Mouse (Mus musculus) kidney, embryonic 16.5 days (tissue): ENCODE data around the gene Ppp1r3a. TPM values are rescaled to one million over a fixed set of nuclear protein-coding genes. Genes with fewer than 3 reads are reported as not detected.
"Not testable (repeated sequence)": the region's sequence is repeated elsewhere in the genome, so short reads cannot be mapped to it uniquely, and the experiment has no call there.

Experiments used
- ATAC-seq: fragments of 200-750 bp; cut with Nextera tagmentation; 2 replicates; pipeline ENCODE4 v1.8.0; 2017; ENCODE audit warnings: moderate TSS enrichment; ENCODE audit not compliant: low FRiP score, low TSS enrichment
- H3K27ac ChIP-seq: fragments of 300-500 bp; sonication (generic); 2 replicates; pipeline ENCODE4 v1.5.1; 2014; ENCODE audit warnings: low read length
- H3K27me3 ChIP-seq: fragments of 300-500 bp; sonication (generic); 2 replicates; pipeline ENCODE4 v1.6.1; 2014; ENCODE audit warnings: low read length, control low read depth, mixed read lengths; ENCODE audit not compliant: insufficient read depth
- H3K36me3 ChIP-seq: fragments of 300-500 bp; sonication (generic); 2 replicates; pipeline ENCODE4 v1.6.1; 2014; ENCODE audit warnings: low read length, control low read depth, mixed read lengths; ENCODE audit not compliant: insufficient read depth
- H3K4me1 ChIP-seq: fragments of 300-500 bp; sonication (generic); 2 replicates; pipeline ENCODE4 v1.6.1; 2014; ENCODE audit warnings: low read length, control low read depth, mixed read lengths; ENCODE audit not compliant: insufficient read depth
- H3K4me2 ChIP-seq: fragments of 300-500 bp; sonication (generic); replicated peaks from 2 replicates; pipeline ENCODE4 v1.6.1; 2014; ENCODE audit warnings: low read depth, low read length
- H3K4me3 ChIP-seq: fragments of 300-500 bp; sonication (generic); 2 replicates; pipeline ENCODE4 v1.5.1; 2014; ENCODE audit warnings: mild to moderate bottlenecking, low read length
- H3K9ac ChIP-seq: fragments of 300-500 bp; sonication (generic); replicated peaks from 2 replicates; pipeline ENCODE4 v1.6.1; 2014; ENCODE audit warnings: low read length
- H3K9me3 ChIP-seq: fragments of 300-500 bp; sonication (generic); 2 replicates; pipeline ENCODE4 v1.6.1; 2016; ENCODE audit warnings: low read length, control low read depth
- WGBS: fragments of 180-500 bp; shearing (Covaris S2); extraction: QIAGEN DNeasy Blood & Tissue Kit; methylation state at CpG from one replicate; pipeline ENCODE4 v1.1.7; 2014; 5-methylcytosine and 5-hydroxymethylcytosine counted together
- polyA plus RNA-seq: library from polyadenylated mRNA; unstranded; fragments of >200 nt; fragmentation: Nextera tagmentation; extraction: Ambion mirVana; gene quantifications from 2 replicates; pipeline ENCODE4 v1.2.1, GENCODE M21; 2015

Gene Ppp1r3a
- polyA plus RNA-seq, 1 experiment from 2014 or later, result 0.04 TPM

GRCm38 (mm10) chr6:14720772-14721414, 34.2 kb downstream of the Ppp1r3a start:
- ATAC-seq, result no peak
- no peak overlapping the region for H3K4me3 ChIP-seq
- H3K9me3 ChIP-seq, result no peaks in the 10 kb centered on the region
- no peaks in the 10 kb centered on the region for H3K4me1 ChIP-seq
- H3K27me3 ChIP-seq, result no peaks in the 10 kb centered on the region
- 81% methylated on average over 4 of the region's 4 CpGs for WGBS
- no peak overlapping the region for H3K9ac ChIP-seq
- no peak overlapping the region for H3K27ac ChIP-seq
- no peaks in the 10 kb centered on the region for H3K36me3 ChIP-seq
- H3K4me2 ChIP-seq, result no peak overlapping the region

- 72% methylated on average over 6 of the region's 6 CpGs for WGBS
Observed at GRCm38 (mm10) chr6:14720110-14720771, 34.8 kb downstream of the Ppp1r3a start.

GRCm38 (mm10) chr6:14715129-14715989, 39.7 kb downstream of the Ppp1r3a start:
- Histone ChIP-seq H3K9ac (no peak overlapping the region), H3K4me1 (no peaks in the 10 kb centered on the region), H3K27ac (no peak overlapping the region), H3K9me3 (no peaks in the 10 kb centered on the region), H3K4me2 (no peak overlapping the region), H3K36me3 (no peaks in the 10 kb centered on the region), H3K27me3 (no peaks in the 10 kb centered on the region), H3K4me3 (no peak overlapping the region)
- no peak for ATAC-seq
- WGBS, result 84% methylated on average over 4 of the region's 4 CpGs

More at GRCm38 (mm10) chr6:14720110-14720771, 34.8 kb downstream of the Ppp1r3a start:
- Histone ChIP-seq H3K36me3 (no peaks in the 10 kb centered on the region), H3K4me2 (no peak overlapping the region), H3K9ac (no peak overlapping the region), H3K27ac (no peak overlapping the region), H3K4me3 (no peak overlapping the region), H3K27me3 (no peaks in the 10 kb centered on the region), H3K4me1 (no peaks in the 10 kb centered on the region), H3K9me3 (no peaks in the 10 kb centered on the region)
- ATAC-seq, result no peak

- H3K27me3 ChIP-seq, result no peaks in the 10 kb centered on the region
- no peak overlapping the region for H3K4me2 ChIP-seq
- no peak overlapping the region for H3K9ac ChIP-seq
- no peak overlapping the region for H3K4me3 ChIP-seq
- no peaks in the 10 kb centered on the region for H3K4me1 ChIP-seq
- WGBS, result 10% methylated on average over 2 of the region's 2 CpGs
- no peaks in the 10 kb centered on the region for H3K9me3 ChIP-seq
- ATAC-seq, result no peak
- H3K36me3 ChIP-seq, result no peaks in the 10 kb centered on the region
- H3K27ac ChIP-seq, result no peak overlapping the region
Observed at GRCm38 (mm10) chr6:14712146-14712545, 42.9 kb downstream of the Ppp1r3a start.

- no peak overlapping the region for H3K27ac ChIP-seq
- no peaks in the 10 kb centered on the region for H3K9me3 ChIP-seq
- H3K36me3 ChIP-seq, result no peaks in the 10 kb centered on the region
- no peaks in the 10 kb centered on the region for H3K4me1 ChIP-seq
- H3K4me2 ChIP-seq, result no peak overlapping the region
- H3K4me3 ChIP-seq, result no peak overlapping the region
- no peak overlapping the region for H3K9ac ChIP-seq
- H3K27me3 ChIP-seq, result no peaks in the 10 kb centered on the region
- ATAC-seq, result peak; percentile 93; the same call in 1 of the 2 replicates
Observed at GRCm38 (mm10) chr6:14700030-14700429, 55.0 kb downstream of the Ppp1r3a start.

- H3K9me3 ChIP-seq, H3K4me3 ChIP-seq, H3K4me2 ChIP-seq, H3K27me3 ChIP-seq, H3K4me1 ChIP-seq, H3K9ac ChIP-seq, ATAC-seq, H3K36me3 ChIP-seq, H3K27ac ChIP-seq: not testable (repeated sequence)
- WGBS, result 89% methylated on average over 20 of the region's 20 CpGs
Observed at GRCm38 (mm10) chr6:14679231-14679887, 75.7 kb downstream of the Ppp1r3a start.

GRCm38 (mm10) chr6:14668966-14669365, 86.1 kb downstream of the Ppp1r3a start:
- H3K4me3 ChIP-seq, H3K4me2 ChIP-seq, H3K27ac ChIP-seq, H3K36me3 ChIP-seq, H3K4me1 ChIP-seq, H3K27me3 ChIP-seq, H3K9ac ChIP-seq, ATAC-seq, H3K9me3 ChIP-seq: not testable (repeated sequence)
- 79% methylated on average over 2 of the region's 2 CpGs for WGBS

GRCm38 (mm10) chr6:14667651-14668050, 87.4 kb downstream of the Ppp1r3a start:
- ATAC-seq, result not testable (repeated sequence)
- WGBS, result 85% methylated on average over 2 of the region's 2 CpGs

More at GRCm38 (mm10) chr6:14667651-14668050, 87.4 kb downstream of the Ppp1r3a start:
- not testable (repeated sequence) for H3K27ac ChIP-seq, H3K4me3 ChIP-seq, H3K36me3 ChIP-seq, H3K4me2 ChIP-seq, H3K4me1 ChIP-seq, H3K9ac ChIP-seq, H3K27me3 ChIP-seq, H3K9me3 ChIP-seq
